Mouse (Mus musculus) heart, postnatal 36 days (tissue): ENCODE results near the gene Tmem132b. TPM values are rescaled to one million over a fixed set of nuclear protein-coding genes. Genes with fewer than 3 reads are reported as not detected.

Experiments used
- DNase-seq, 2 experiments: peaks; one replicate each; pipeline ENCODE4 v3.0.0; 2021 to 2022
- intact Hi-C: fragments of 180-260 bp; cut with DNase I; formaldehyde crosslinking; loops from one replicate; pipeline ENCODE4 v1.15.1; 2025
- total RNA-seq, 2 experiments: library from RNA; stranded (reverse); gene quantifications; 2 replicates each; pipeline ENCODE4 v1.2.3; 2021

Gene Tmem132b
- total RNA-seq, 2 experiments from 2014 or later: not detected

DNA sequence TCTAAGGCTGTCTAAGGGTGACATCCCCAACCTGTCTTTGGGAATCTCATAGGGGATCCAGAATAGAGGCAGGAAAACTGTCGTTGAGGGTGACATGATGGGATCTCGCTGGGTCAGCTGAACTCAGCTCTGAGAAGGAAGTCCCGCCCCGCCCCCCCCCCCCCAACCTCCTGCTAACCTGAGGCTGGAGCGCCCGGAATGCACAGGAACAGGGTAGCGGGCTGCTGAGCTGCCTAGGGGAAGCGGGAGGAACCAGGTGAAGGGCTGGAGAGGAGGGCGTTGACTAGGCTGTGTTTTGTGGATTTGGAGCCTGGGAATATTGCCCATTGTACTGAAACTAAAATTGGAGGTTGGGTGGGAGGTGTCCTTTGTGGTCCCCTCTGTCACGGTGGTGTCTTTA, 23.6 kb upstream of the Tmem132b start:
- intact Hi-C loops: loop anchor here (5.0 kb wide), 1 partner anchor 126 kb away; no protein-coding TSS in a partner anchor

DNA sequence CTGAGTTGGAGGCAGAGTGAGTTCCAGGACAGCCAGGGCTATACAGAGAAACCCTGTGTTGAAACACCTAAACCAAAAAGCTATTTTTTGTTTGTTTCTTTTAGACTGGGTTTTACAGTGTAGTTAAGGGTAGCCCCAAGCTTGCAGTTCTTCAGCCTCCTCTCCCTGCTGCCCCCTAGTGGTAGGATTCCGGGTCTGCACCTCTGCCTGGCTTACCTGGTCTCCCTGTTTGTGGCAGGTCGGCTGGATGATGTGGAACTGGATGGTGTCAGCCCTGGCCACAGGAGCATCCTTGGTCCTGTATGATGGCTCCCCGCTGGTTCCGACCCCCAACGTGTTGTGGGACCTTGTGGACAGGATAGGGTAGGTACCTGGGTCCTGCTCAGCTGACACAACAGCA, 22.0 kb upstream of the Tmem132b start:
- DNase-seq: peak; percentile 18 to 48

More for the DNA sequence above, 23.6 kb upstream of the Tmem132b start:
- no peak for DNase-seq

DNA sequence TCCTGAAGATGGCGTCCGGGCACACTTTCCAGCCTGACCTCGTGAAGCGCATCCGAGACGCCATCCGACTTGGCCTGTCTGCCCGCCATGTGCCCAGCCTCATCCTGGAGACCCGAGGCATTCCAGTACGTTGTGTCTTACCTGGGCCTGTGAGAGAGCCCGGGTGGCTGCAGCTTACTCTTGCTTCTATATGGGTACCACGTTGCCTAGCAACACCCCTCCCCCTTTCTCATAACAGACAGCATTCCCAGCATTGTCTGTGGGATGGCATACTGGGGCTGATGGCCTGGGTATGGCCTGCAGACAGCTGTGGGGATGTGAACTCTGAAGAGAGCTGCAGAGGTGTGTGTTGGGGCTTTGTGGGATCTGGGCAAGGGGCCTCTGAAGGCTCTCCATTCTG, 16.6 kb upstream of the Tmem132b start:
- intact Hi-C loops: no loop called here
- DNase-seq: no peak

More for the DNA sequence above, 22.0 kb upstream of the Tmem132b start:
- intact Hi-C loops: loop anchor here (5.0 kb wide), 1 partner anchor 127 kb away; no protein-coding TSS in a partner anchor

DNA sequence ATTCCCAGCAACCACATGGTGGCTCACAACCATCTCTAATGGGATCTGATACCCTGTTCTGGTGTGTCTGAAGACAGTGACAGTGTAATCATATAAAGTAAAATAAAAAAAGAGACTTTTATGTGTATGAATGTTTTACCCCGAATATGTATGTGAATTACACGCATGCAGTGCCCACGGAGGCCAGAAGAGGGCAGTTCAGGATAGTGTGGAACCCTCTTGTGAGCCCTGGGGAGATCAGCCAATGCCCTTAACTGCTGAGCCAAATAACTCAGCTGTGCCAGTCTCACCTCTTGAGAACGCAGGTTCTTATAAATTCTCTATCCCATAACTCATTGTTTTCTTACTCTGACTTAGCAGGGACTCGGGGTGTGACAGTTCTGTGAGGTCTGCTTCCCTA, 12.9 kb upstream of the Tmem132b start:
- DNase-seq: no peak
- intact Hi-C loops: no loop called here

DNA sequence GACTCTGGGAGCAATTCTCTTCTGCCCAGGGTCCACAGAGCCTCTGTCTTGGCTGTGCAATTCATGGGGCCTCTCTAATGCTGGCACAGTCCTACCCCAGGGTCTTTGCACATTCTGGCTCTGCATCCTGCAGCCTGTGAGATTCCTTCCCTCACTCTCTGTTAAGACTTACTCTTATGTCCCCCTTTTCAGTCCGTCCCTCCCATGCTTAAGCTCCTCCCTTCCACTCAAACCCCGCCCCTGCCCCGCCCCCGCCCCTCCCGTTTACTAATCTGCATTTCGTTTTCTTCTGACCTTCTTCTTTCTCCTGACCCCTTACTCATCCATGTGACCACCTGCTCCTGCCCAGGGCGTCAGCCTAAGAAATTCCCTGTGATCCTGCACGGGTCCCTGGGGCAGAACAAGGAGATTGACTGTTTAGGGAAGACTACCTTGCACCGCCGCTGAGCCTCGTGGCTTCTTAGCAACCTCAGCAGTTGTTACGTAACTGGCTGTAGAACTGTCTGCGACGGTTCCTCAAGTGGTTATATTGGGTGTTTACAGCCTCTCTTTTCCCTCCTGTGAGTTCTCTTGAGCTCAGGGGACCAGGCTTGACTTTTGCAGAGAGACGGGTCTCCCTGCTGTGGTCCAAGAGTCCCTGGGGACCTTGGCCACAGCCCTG, 10.5 kb upstream of the Tmem132b start:
- intact Hi-C loops: loop anchor here (10.0 kb wide), 1 partner anchor 874 kb away; no protein-coding TSS in a partner anchor
- DNase-seq: no peak

DNA sequence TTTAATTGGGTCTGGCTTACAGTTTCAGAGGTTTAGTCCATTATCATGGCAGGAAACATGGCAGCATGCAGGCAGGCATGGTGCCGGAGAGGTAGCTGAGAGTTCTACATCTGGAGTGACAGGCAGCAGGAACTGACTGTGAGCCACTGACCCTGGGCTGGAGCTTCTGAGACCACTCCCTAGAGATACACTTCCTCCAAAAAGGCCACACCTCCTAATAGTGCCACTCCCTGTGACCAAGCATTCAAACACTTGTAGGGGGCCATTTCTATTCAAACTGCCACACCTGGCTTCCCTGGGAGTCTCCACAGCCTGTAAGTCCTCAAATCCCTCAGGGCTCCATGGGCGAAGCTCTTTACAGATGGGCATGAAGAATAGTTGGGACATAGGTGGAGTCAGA, 8.2 kb upstream of the Tmem132b start:
- intact Hi-C loops: loop anchor here (10.0 kb wide), 1 partner anchor 871 kb away; no protein-coding TSS in a partner anchor
- no peak for DNase-seq

DNA sequence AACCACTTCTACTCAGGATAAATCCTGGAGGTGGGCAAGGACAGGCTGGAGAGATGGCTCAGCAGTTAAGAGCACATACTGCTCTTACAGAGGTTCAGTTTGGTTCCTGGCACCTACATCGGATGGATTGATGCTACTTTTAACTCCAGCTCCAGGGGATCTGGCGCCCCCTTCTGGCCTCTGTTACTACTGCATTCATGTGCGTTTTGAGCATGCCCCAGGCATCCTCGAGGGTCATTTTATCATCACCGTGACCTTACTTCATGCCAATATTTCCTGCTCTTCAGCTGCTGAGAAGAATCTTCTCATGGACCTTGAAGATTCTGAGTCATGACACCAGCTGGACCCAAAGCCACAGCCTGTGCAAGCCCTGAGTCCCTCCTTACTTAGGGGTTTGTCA, 6.1 kb upstream of the Tmem132b start:
- no peak for DNase-seq
- intact Hi-C loops: loop anchor here (10.0 kb wide), 1 partner anchor 869 kb away; no protein-coding TSS in a partner anchor

DNA sequence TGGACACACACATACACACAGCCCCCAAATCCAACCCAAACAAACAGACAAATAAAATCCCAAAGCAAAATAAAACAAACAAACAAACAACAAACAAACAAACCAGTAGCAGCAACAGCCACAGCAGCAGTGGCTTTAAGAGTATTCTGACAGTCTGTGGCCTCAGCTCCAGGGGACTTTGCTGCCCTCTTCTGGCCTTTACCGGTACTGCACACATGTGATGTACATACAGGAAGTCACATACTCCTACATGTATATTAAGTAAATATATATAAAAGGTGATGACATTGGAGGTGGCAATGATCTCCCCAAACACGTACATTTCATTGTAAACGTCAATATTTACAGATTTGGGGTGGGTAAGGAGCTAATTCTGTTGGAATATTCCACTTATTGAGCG, 5.1 kb upstream of the Tmem132b start:
- no peak for DNase-seq

DNA sequence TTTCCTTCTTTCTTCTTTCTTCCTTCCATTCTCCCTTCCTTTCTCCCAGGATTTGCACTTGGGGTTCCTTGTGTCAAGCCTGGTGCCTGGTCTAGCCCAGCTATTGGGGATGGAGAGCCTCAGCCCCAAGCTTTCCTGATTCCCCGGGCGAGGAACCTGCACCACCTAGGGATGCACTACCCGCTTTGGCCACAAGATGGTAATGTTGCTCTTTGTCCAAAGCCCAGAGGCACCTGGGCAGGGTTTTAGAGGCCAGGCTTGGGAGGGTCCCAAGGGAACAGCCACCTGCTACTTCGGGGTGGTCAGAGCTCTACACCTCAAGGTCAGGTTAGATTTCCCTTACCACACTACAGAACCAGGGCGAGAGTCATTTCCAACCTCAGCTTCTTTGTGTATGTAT, 2.5 kb upstream of the Tmem132b start:
- intact Hi-C loops: loop anchor here (10.0 kb wide), 1 partner anchor 866 kb away; no protein-coding TSS in a partner anchor
- peak; percentile 61 to 77 for DNase-seq

More for the DNA sequence above, 5.1 kb upstream of the Tmem132b start:
- intact Hi-C loops: loop anchor here (10.0 kb wide), 1 partner anchor 868 kb away; no protein-coding TSS in a partner anchor

DNA sequence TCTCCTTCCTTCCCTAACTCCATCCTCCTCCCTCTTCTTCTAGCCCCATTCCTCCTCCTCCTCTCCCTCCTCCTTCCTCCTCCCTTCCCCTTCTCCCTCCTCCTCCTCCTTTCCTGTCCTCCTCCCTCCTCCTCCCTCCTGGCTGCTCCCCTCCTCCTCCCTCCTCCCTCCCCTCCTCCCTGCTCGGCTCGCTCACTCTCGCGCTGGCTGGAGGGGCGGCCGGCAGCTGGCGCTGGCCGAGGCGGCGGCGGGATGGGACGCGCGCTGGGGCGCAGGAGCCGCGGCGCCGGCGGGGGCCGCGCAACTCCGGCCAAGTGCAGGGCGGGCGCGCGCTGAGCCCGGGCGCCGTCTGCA, 594 bp downstream of the Tmem132b start:
- intact Hi-C loops: loop anchor here (5.0 kb wide), 1 partner anchor 430 kb away; no protein-coding TSS in a partner anchor
- no peak for DNase-seq

DNA sequence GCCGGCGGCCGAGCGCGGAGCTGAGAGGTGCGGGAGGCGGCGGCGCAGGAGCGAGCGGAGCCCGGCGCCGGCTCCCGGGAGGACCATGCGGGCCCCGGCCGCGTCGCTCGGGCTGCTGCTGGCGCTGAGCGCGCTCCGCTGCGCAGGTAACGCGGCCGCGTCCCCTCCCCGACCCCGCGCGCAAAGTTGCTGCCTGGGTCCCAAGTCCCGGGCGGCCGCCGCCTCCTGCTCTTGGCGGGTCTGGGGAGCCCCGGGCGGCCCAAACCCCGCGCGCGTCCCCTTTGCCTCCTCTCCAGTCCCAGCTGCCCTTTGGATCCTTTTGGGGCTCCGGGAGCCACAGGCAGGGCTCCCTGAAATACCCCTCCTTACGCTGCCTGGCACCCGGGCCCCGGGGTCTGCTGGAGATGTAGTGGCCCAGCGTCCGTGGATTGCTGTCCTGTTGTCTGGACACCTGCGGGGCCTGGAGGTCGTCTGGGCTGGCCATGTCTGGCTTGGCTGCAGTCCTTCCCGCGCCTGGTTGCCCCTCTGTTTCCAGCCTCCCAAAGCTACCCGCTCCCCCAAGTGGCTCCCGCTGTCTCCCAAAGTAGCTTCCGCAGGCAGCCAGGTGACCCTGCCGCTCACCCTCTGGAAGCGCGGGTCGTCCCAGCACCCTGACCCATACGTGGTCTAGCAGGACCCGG, 1.1 kb downstream of the Tmem132b start:
- no peak for DNase-seq
- intact Hi-C loops: loop anchor here (5.0 kb wide), 1 partner anchor 430 kb away; no protein-coding TSS in a partner anchor

DNA sequence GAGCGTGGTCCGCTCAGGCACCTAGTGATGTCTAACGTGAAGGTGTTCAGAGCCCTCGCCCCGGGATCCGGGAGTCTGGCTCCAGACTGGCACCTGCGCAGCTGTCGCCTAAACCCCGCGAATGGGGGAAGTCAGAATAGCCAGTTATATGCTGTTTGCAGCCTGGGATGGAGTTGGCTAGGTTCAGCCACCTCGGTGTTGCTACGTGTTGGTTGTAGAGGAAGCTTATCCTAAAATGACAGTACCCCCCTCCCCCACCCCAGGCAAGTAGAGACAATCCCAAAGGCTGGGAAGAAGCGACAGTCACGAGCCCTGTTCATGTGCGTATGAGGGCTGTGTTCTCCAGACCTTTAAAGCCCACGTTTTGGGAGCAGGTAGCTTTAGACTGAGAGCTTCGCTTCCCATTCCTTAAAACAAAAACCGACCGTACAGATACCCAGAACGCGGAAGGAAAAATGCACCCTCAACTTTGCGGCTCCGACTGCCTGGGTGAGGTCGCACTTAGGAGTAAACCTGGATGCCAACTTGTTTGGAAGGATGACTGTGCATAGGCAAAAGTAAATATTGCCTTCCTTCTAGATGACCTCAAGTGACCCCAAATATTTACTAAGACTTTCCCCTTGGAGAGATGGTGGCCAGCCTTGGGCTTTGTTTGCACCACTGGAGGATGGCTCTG, 1.8 kb downstream of the Tmem132b start:
- intact Hi-C loops: loop anchor here (5.0 kb wide), 1 partner anchor 429 kb away; no protein-coding TSS in a partner anchor
- DNase-seq: no peak

DNA sequence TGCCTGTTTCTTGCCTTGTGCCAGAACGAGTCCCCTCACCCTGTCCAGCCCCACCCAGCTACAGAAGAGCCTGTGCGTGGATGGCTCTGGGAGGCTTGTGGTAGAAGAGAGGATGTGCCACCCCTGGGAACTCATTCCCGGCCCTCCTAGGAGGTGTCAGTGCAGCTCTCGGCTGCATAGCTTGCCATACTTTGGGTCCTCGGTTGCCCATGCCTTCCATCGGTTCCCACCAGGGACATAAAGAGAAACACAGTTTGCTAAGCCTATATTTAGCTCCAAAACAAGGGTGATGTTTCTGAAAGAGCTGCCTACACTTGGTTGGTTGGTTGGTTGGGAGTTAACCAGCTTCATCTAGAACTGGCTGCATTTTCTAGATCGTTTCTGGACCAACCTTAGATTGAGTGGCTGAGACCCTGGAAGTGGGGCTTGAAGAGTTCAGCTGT, 2.6 kb downstream of the Tmem132b start:
- intact Hi-C loops: loop anchor here (5.0 kb wide), 1 partner anchor 428 kb away; no protein-coding TSS in a partner anchor
- DNase-seq: no peak

DNA sequence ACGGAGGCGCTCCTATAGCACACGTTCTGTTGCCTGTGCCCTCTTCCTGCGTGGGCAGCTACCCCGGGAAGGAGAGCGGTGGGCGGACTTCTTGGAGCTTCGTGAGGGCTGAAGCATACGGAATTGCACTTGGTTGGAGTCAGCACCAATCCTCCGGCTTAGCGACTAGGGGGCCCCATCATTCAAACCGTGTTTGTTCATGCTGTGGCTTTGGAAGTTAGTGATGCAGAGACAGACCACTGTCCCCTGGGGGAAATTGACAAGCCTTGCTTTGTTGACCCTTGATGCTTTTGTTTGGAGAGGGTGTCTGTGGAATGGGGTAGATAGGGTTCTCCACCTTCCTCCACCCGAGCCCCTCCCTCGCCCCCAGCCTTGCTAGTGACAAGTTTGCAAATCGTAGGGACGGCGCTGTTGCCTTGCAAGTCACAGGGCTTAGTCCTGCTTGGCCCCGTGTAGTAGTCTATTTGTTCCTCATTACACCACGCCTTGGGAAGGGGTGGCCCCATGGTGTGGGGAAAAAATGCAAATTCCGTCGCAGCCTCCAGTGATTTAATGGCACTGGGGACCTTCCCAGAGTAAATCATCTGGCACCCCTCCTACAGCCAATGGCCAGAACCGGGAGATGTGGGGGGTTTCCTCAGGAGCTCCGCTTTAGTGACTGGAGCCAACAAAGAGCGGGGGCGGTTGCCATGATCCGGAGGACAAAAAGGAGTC, 3.2 kb downstream of the Tmem132b start:
- DNase-seq: no peak
- intact Hi-C loops: loop anchor here (5.0 kb wide), 1 partner anchor 428 kb away; no protein-coding TSS in a partner anchor

DNA sequence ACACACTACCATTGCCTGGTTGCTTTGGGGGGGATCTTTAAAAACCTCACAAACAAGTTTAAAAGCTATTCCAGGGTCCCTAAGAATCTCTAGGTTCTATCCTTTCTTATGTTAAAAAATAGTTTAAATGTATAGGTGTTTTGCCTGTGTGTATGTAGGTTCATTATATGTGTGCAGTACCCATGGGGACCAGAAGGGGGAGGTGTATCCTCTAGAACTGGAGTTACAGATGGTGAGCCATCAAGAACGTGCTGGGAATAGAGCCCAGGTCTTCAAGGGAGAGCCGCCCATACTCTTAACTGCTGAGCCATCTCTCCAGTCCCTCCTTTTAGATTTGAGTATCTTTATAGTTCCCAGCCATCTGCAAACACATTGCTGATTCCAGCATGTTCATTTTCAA, 13.5 kb downstream of the Tmem132b start:
- intact Hi-C loops: no loop called here
- no peak for DNase-seq

DNA sequence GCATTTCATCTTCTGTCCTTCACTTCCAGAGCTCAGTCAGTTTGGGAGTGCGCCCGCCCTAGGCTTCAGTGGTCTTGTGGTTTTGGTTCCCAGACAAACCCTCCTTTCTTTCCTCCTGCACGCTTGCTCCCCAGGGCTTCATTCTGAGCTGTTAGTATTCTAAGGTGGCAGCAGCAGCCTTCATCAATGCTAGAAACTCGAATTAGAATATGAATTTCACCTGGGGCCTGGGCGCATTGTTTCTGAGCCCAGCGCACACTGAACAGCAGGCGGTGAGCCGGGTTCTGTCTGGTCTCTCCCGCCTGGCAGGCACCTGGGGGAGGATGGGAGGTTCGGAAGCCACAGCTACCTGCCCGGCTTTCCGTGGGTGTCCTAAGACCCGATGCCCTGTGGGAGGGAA, 14.7 kb downstream of the Tmem132b start:
- intact Hi-C loops: no loop called here
- DNase-seq: no peak

DNA sequence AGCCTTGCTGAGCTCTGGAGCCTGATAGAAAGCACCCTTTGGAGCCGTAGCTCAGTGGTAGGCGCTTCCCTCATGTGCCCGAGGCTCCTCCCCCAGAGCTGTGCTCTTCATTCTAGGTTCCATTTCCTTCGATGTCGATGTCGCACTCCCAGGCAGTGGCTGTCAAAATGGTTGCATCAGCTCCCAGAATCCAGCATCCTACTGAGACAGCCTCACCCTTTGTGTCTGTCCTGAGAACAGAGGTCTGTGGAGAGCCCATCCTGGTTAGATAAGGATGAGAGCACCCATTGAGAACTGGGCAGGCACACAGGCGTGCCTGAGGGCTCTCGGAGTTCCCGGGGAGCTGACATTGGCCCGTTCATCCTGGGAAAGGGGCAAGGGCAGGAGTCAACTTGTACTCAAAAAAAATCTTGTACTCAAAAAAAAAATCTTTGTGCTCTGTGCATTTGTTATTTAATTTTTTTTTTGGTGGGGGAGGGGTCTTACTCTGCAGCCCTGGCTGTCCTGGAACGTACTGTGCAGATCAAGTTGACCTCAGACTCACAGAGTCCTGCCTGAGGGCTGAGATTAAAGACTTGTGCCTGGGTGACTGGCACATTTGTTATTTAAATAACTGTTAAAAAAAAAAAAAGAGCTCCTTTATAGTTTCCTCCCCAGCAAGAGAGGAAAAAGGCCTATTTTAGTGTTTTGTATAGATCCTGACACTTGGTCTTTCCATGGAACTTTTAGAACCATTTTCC, 18.3 kb downstream of the Tmem132b start:
- no peak for DNase-seq
- intact Hi-C loops: no loop called here

DNA sequence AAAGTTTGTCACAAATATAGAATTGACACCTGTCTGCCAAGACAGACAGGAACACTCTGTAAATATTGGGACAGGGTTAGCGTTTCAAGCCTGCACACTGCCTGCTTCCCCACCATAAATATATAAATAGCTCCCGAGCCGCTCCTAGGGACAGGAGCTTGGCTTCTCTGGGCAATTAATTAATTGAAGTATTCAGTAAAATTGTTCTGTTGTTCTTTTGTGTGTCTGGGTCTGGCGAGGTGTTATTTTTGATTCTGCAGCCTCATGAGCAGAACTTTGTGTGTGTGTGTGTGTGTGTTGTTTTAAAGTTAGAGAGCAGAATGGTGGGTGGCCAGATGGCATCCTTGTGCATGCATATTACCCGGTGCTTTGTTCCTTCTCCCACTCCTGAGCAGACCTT, 24.2 kb downstream of the Tmem132b start:
- intact Hi-C loops: no loop called here
- no peak for DNase-seq

DNA sequence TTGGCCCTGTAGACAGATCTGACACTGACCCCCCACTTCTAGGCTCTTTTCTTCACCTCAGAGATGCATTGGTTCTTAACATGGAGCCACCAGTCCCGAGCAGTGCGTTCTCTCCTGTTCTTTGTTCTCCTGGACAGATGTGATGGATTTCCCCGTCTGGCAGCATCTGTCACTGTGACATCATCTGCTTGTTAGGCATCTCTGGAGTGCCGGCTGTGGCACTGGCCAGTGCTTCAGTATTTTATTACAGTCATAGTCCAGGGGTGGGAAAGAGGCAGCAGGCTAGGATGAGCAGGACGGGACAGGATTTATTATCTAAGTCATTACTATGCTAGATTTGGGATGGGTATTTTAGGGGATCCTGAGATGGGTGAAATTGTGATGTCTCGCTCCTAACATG, 31.9 kb downstream of the Tmem132b start:
- intact Hi-C loops: no loop called here
- DNase-seq: no peak

DNA sequence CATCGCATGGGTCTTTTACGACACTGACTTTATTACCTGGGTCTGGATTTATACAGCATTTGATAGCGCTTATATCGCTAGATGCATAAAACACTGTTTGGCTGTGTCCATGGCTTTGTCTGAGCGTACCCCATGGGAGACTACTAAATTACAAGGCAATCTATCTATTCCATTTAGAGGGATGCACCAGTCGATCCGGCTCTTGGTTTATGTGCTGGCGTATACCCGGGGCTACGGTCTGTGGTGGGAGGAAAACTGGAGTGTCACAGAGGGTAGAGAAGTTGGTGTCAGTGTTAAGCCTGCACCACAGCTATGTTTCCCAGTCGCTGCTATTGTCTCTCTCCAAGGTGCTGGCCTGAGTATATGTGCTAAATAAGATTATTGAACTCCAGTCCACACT, 34.2 kb downstream of the Tmem132b start:
- intact Hi-C loops: no loop called here
- DNase-seq: no peak
